Mouse (Mus musculus): ENCODE results near the gene Gm595. TPM values are rescaled to one million over a fixed set of nuclear protein-coding genes. Genes with fewer than 3 reads are reported as not detected.
A peak's percentile ranks its signal among the peaks of the same experiment; 100 is the strongest.

The Gm595 gene
- not detected in 2 replicates for polyA plus RNA-seq (2012; rRNA removed)

DNA sequence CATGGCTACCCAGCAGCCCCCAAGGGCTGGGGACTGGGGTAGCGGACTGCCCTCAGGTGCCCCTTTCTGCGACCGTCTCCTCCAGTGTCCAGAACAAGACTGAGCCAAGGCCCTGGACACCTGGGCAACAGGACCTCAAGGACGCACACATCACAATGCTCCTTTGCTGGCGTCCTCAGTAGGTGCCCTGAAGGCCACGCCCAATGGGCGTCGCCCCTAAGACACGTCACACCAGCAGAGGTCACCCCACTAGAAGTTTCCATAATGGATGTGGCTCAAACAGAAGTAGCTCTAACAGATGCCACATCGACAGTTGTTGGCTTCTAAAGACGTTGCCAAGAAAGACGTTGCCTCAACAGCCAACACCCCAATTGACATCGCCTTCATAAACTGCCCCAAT, at the start of gene Gm595:
Gene Gm595 (minus strand): TSS at position 101 of the 400 bp plus-strand sequence.
- DNase-seq (ENCODE audit: low read depth), result no peak
- TF ChIP-seq CTCF (IDR thresholded peaks at IDR 0.05; ENCODE audit: borderline replicate concordance, extremely low read depth, insufficient read depth, insufficient read length) (no peak), POLR2A (IDR thresholded peaks at IDR 0.05; ENCODE audit: borderline replicate concordance, extremely low read depth, insufficient read depth, insufficient read length, poor library complexity, severe bottlenecking) (no peak)

GRCm38 (mm10) chrX:48908421-48908820, 30.9 kb upstream of the Gm595 start:
- DNase-seq (ENCODE audit: low read depth), result peak; percentile 61
- TF ChIP-seq POLR2A (IDR thresholded peaks at IDR 0.05; ENCODE audit: borderline replicate concordance, extremely low read depth, insufficient read depth, insufficient read length, poor library complexity, severe bottlenecking), result no peak
- TF ChIP-seq CTCF (IDR thresholded peaks at IDR 0.05; ENCODE audit: borderline replicate concordance, extremely low read depth, insufficient read depth, insufficient read length), result no peak

DNA sequence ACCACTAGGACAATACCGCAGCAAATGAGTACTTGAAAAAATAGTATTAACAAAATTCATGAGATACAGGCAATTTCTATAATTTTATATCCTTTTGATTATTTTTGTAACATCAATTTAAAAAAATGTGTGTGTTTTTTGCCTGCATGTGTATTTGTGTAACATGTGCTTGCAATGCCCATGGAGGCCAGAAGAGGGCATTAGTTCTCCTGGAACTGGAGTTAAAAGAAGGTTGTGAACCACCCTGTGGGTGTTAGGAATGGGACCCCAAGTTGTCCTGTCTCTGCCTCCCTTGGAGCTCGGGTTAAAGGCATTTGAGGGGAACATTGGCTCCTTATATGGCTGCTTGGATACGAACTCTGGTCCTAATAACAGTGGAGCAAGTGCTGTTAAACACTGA, 26.2 kb upstream of the Gm595 start:
- TF ChIP-seq CTCF (IDR thresholded peaks at IDR 0.05; ENCODE audit: borderline replicate concordance, extremely low read depth, insufficient read depth, insufficient read length), result no peak
- no peak for TF ChIP-seq POLR2A (IDR thresholded peaks at IDR 0.05; ENCODE audit: borderline replicate concordance, extremely low read depth, insufficient read depth, insufficient read length, poor library complexity, severe bottlenecking)
- no peak for DNase-seq (ENCODE audit: low read depth)

- peak; percentile 33 for DNase-seq (ENCODE audit: low read depth)
- TF ChIP-seq POLR2A (IDR thresholded peaks at IDR 0.05; ENCODE audit: borderline replicate concordance, extremely low read depth, insufficient read depth, insufficient read length, poor library complexity, severe bottlenecking) (no peak), CTCF (IDR thresholded peaks at IDR 0.05; ENCODE audit: borderline replicate concordance, extremely low read depth, insufficient read depth, insufficient read length) (0 out of 2 replicates have a peak, but pooled peaks have one; percentile 23)
These were observed 22.0 kb upstream of the Gm595 start for GRCm38 (mm10) chrX:48899555-48899954.

DNA sequence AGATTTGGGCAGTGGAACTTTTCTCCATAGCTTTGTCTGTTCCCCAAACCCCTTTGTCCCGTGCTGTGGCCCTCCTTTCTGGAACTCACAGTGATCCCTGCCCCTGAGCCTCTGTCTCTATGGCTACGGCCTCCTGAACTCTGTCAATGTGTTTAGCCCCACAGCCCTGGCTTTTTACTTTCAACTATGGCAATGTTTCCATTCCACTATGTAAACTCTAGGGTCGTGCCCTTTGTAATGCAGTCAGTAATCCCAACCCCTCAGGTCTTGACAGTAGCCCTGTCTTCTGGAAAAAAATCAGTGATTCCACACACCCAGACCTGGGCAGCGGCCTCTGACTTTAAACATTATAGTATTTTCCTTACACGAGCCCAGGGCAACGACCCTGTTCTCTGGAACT, 19.3 kb upstream of the Gm595 start:
- no peak for DNase-seq (ENCODE audit: low read depth)
- TF ChIP-seq POLR2A (IDR thresholded peaks at IDR 0.05; ENCODE audit: borderline replicate concordance, extremely low read depth, insufficient read depth, insufficient read length, poor library complexity, severe bottlenecking) (no peak), CTCF (IDR thresholded peaks at IDR 0.05; ENCODE audit: borderline replicate concordance, extremely low read depth, insufficient read depth, insufficient read length) (no peak)

GRCm38 (mm10) chrX:48893946-48894345, 16.4 kb upstream of the Gm595 start:
- TF ChIP-seq POLR2A (IDR thresholded peaks at IDR 0.05; ENCODE audit: borderline replicate concordance, extremely low read depth, insufficient read depth, insufficient read length, poor library complexity, severe bottlenecking), result no peak
- TF ChIP-seq CTCF (IDR thresholded peaks at IDR 0.05; ENCODE audit: borderline replicate concordance, extremely low read depth, insufficient read depth, insufficient read length), result no peak
- DNase-seq (ENCODE audit: low read depth), result no peak

GRCm38 (mm10) chrX:48890259-48890658, 12.7 kb upstream of the Gm595 start:
- TF ChIP-seq POLR2A (IDR thresholded peaks at IDR 0.05; ENCODE audit: borderline replicate concordance, extremely low read depth, insufficient read depth, insufficient read length, poor library complexity, severe bottlenecking), result no peak
- no peak for TF ChIP-seq CTCF (IDR thresholded peaks at IDR 0.05; ENCODE audit: borderline replicate concordance, extremely low read depth, insufficient read depth, insufficient read length)

DNA sequence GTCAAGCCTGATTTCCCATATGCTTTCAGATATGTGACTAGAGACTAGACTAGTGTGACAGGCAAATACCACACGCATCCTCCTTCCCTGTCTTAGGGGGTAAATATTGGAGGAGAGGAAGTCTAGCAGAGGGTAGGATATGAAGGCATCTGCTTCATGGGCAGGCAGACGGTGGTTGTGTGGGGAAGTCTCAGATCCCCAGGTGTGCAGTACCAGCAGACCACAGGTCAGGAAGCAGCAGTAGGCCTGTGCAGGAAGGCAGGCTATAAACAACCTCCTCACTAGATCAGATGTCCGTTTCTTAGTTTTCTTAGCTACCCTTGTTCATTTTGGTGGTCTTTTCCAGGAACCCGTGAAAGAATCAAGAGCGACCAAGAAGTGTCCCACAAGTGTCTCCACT, 7.1 kb upstream of the Gm595 start:
- TF ChIP-seq POLR2A (IDR thresholded peaks at IDR 0.05; ENCODE audit: borderline replicate concordance, extremely low read depth, insufficient read depth, insufficient read length, poor library complexity, severe bottlenecking), result no peak
- TF ChIP-seq CTCF (IDR thresholded peaks at IDR 0.05; ENCODE audit: borderline replicate concordance, extremely low read depth, insufficient read depth, insufficient read length), result no peak

More at GRCm38 (mm10) chrX:48890259-48890658, 12.7 kb upstream of the Gm595 start:
- DNase-seq (ENCODE audit: low read depth), result no peak

More for the DNA sequence above, 7.1 kb upstream of the Gm595 start:
- DNase-seq (ENCODE audit: low read depth), result no peak

Other genes with a start within 250 kb of the Gm595 start
- gene Gpr119, start 203.2 kb downstream of the Gm595 start, polyA plus RNA-seq (2012; rRNA removed), result 0.03 TPM in 1 of 2 replicates, not detected in the other
- gene Rbmx2, start 182.7 kb downstream of the Gm595 start, polyA plus RNA-seq (2012; rRNA removed), result 11.6 and 11.8 TPM in 2 replicates

Data from brain, embryonic 14.5 days (tissue).